Mouse (Mus musculus): ENCODE measurements around the gene Snapc5. TPM values are rescaled to one million over a fixed set of nuclear protein-coding genes. Genes with fewer than 3 reads are reported as not detected.

Snapc5 gene
- total and polyA plus RNA-seq, 3 experiments, result 16.7 to 38.2 (median 24.9) TPM

- TF ChIP-seq BHLHE40 (IDR thresholded peaks at IDR 0.05; ENCODE audit: low read depth, low read length) (no peak), UBTF (IDR thresholded peaks at IDR 0.05; ENCODE audit: low read depth, low read length) (no peak), PAX5 (IDR thresholded peaks at IDR 0.05; ENCODE audit: low read length) (no peak), EP300 (IDR thresholded peaks at IDR 0.05; ENCODE audit: low read length) (no peak), RAD21 (IDR thresholded peaks at IDR 0.05; ENCODE audit: low read depth, low read length) (no peak), ELF1 (IDR thresholded peaks at IDR 0.05; ENCODE audit: low read depth, low read length) (no peak)
- Histone ChIP-seq H3K9ac (ENCODE audit: insufficient read depth, low read depth) (no peak overlapping the region), H3K4me1 (ENCODE audit: control insufficient read depth in 1 of 2, insufficient read depth in 2 of 2) (no peaks in the 10 kb centered on the region), H3K27ac (ENCODE audit: insufficient read depth, low read depth) (no peak overlapping the region; the same call in 1 of the 2 replicates), H3K27me3 (replicated peaks) (no peaks in the 10 kb centered on the region), H3K79me2 (replicated peaks; ENCODE audit: control insufficient read depth, extremely low read depth, insufficient read depth, poor library complexity, severe bottlenecking) (0 out of 2 replicates have a peak, but pooled peaks cover 4% of the 10 kb centered on the region), H3K9me3 (replicated peaks; ENCODE audit: low read length) (no peaks in the 10 kb centered on the region), H3K36me3 (replicated peaks in 1 of 2; ENCODE audit: control insufficient read depth in 1 of 2, insufficient read depth in 1 of 2, low read length in 1 of 2) (peaks cover 50 to 87% of the 10 kb centered on the region in 2 experiments), H3K4me2 (ENCODE audit: insufficient read depth, low read depth, poor library complexity, severe bottlenecking) (no peak overlapping the region), H3K4me3 (replicated peaks in 1 of 3; ENCODE audit: low read depth in 2 of 3, low read length in 2 of 3, poor library complexity in 1 of 3) (no peak overlapping the region)
- in situ Hi-C loops (cut with MboI; ENCODE audit: low pct_ligation_motif_present, low pct_unique_long_range_greater_than_20kb, low sequenced_read_pairs) (no loop called here), dilution Hi-C loops (cut with MboI; ENCODE audit: extremely low pct_ligation_motif_present, extremely low pct_unique_long_range_greater_than_20kb, low sequenced_read_pairs) (no loop called here)
- DNase-seq (ENCODE audit: extremely low read depth), result no peak
Observed at GRCm38 (mm10) chr9:64156641-64157040, 22.4 kb upstream of the Snapc5 start.

- Histone ChIP-seq H3K27me3 (replicated peaks) (no peaks in the 10 kb centered on the region), H3K79me2 (replicated peaks; ENCODE audit: control insufficient read depth, extremely low read depth, insufficient read depth, poor library complexity, severe bottlenecking) (0 out of 2 replicates have a peak, but pooled peaks cover 6% of the 10 kb centered on the region), H3K36me3 (replicated peaks in 1 of 2; ENCODE audit: control insufficient read depth in 1 of 2, insufficient read depth in 1 of 2, low read length in 1 of 2) (peaks cover 45 to 85% of the 10 kb centered on the region in 2 experiments), H3K9me3 (replicated peaks; ENCODE audit: low read length) (no peaks in the 10 kb centered on the region), H3K27ac (ENCODE audit: insufficient read depth, low read depth) (no peak overlapping the region), H3K4me2 (ENCODE audit: insufficient read depth, low read depth, poor library complexity, severe bottlenecking) (no peak overlapping the region), H3K4me1 (ENCODE audit: control insufficient read depth in 1 of 2, insufficient read depth in 2 of 2) (no peaks in the 10 kb centered on the region), H3K4me3 (replicated peaks in 1 of 3; ENCODE audit: low read depth in 2 of 3, low read length in 2 of 3, poor library complexity in 1 of 3) (no peak overlapping the region), H3K9ac (ENCODE audit: insufficient read depth, low read depth) (no peak overlapping the region)
- no peak for DNase-seq (ENCODE audit: extremely low read depth)
- in situ Hi-C loops (cut with MboI; ENCODE audit: low pct_ligation_motif_present, low pct_unique_long_range_greater_than_20kb, low sequenced_read_pairs), result no loop called here
- dilution Hi-C loops (cut with MboI; ENCODE audit: extremely low pct_ligation_motif_present, extremely low pct_unique_long_range_greater_than_20kb, low sequenced_read_pairs), result no loop called here
- TF ChIP-seq CHD2 (IDR thresholded peaks at IDR 0.05; ENCODE audit: low read length), result no peak
- no peak for TF ChIP-seq ZKSCAN1 (IDR thresholded peaks at IDR 0.05; ENCODE audit: borderline replicate concordance, low read depth, low read length)
- no peak for TF ChIP-seq TBP (conservative IDR thresholded peaks at IDR 0.05; ENCODE audit: low read depth, low read length)
- TF ChIP-seq PAX5 (IDR thresholded peaks at IDR 0.05; ENCODE audit: low read length), result no peak
- TF ChIP-seq JUN (IDR thresholded peaks at IDR 0.05; ENCODE audit: insufficient read depth, low read depth, low read length), result no peak
- TF ChIP-seq RAD21 (IDR thresholded peaks at IDR 0.05; ENCODE audit: low read depth, low read length), result no peak
- TF ChIP-seq CHD1 (IDR thresholded peaks at IDR 0.05; ENCODE audit: low read depth, low read length), result no peak
- TF ChIP-seq MAZ (IDR thresholded peaks at IDR 0.05; ENCODE audit: low read depth, low read length), result no peak
- no peak for TF ChIP-seq USF1 (IDR thresholded peaks at IDR 0.05; ENCODE audit: low read depth, low read length)
- TF ChIP-seq CTCF (conservative IDR thresholded peaks at IDR 0.05 in 1 of 2, IDR thresholded peaks at IDR 0.05 in 1 of 2; ENCODE audit: low read depth in 2 of 2, low read length in 2 of 2), result no peak
- no peak for TF ChIP-seq ZNF384 (IDR thresholded peaks at IDR 0.05; ENCODE audit: low read depth, low read length)
- no peak for TF ChIP-seq MEF2A (IDR thresholded peaks at IDR 0.05; ENCODE audit: borderline replicate concordance, low read depth, low read length)
- TF ChIP-seq TCF12 (IDR thresholded peaks at IDR 0.05; ENCODE audit: low read depth, low read length), result no peak
Observed at GRCm38 (mm10) chr9:64160471-64160870, 18.6 kb upstream of the Snapc5 start.
